Mouse (Mus musculus) spleen, postnatal 36 days (tissue): ENCODE data around the gene Fam166b.

ENCODE experiments used
- DNase-seq, 2 experiments: peaks; one replicate each; pipeline ENCODE4 v3.0.0; 2022; ENCODE audit warnings: low spot score in 2 of 2, mixed read lengths in 1 of 2

The Fam166b gene

DNA sequence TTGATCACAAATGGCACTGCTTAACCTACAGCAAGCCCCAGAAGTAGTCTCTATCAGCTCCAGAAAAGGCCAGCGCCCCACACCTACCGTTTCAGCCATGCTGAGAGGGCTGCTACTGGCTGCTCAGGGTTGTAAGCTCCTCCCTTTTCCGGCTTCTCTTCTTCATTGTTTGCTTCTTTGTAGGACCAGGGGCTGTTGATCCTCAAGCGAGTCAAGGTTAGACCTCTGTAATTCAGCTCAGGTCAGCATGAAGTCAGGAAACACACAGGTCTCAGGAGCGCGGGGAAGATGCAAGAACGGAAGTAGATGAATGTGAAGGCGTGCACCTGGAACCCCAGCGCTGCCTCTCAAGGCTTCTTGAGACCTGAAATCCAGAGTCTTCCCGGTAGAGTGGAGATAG is 24.2 kb downstream of the Fam166b start:
- no peak for DNase-seq

- DNase-seq, result no peak
Measured at GRCm38 (mm10) chr4:43402212-43402611, 26.7 kb downstream of the Fam166b start.

DNA sequence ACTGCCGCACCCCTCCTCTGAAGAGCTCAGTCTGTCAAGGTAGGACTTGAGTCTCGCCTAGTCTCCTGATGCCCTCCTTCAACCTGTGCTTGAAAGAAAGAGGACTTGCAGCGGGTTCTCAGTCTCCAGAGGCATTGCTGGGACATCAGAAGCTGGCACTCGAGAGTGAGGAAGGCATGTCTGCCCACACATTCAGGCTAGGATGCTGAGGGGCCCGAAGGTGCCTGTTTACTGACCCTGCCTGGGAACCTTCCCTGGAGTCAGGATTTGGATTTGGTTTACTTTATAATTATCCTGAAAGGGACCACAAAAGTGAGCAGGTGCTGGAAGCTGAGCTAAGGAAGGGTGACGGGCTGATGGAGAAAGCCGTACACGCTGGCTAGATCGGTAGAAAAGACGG is 27.4 kb downstream of the Fam166b start:
- DNase-seq, result no peak

DNA sequence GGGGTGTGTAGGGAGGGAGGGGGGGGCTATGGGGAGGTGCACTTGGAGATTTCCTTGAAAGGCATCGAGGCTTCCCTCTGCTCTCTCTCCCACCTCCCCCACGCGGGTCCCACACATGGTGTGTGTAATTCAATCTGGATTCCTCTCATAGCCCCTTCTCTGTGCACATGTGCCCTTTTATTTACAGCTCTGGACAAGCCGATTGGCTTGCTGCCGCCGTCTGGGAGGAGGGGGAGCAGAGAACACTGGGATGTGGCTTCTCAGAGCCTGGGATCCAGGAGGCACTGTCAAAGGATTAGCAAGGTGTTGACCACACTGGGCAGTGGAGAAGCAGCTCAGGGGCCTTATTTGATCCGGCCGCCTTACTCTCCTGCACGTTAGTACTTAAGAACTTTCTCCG is 28.0 kb downstream of the Fam166b start:
- no peak for DNase-seq

DNA sequence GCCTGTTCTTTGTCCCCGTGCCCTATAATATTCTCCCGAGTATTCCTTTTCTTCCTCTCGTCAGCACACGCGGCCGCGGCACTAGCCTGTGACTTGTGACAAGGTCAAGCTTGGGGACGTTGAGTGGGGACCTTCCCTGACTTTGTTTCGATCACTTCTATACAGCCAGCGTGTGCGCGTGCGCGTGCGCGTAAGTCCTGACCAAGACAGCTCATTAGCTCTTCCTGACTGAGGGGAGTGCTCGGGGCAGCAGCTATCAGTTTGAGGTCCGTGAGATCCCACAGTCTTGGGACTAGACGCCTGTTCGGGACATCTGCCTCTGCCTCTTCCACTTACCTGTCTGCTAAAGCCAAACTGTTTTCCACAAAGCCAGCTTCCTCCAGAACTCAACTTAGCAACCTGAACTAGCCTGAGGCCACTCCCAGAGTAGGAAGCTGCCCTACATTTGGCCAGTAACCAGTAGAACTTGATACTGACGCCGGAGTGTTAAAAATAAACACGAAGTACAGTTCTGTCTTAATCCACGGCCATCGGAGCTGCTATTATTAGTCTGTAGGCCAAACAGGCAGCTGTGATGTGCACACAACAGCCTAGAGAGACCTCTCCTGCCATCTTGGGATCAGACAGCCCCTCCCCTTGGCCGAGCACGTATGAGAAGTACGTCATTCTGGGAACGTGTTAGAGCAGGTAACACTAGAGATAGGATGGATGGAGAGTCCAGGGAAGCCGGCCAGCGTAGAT is 29.4 kb downstream of the Fam166b start:
- no peak for DNase-seq

DNA sequence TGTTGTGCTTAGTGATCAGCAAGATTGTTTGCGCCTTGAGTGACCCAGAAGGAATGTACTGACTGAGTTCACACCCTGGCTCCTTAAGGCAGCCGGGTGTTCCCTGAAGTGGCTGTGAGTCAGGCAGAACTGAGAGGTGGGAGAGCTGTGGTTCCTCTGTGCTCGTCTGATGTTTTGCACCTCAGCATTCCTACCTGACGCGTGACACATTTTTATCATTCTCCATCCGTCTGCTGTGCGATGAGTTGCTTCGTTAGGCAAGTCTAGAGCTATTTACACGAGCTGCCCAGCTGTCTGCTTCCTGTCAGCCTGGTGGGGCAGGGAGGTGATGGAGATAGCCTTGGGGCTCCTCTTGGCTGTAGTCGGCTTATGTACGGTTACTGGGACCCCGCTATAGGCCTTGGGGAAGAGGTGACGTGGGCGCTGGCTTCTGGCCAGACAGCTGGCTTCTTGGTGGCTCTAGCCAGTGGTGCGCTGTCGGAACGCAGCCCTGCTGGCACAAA is 30.1 kb downstream of the Fam166b start:
- DNase-seq, result no peak

DNA sequence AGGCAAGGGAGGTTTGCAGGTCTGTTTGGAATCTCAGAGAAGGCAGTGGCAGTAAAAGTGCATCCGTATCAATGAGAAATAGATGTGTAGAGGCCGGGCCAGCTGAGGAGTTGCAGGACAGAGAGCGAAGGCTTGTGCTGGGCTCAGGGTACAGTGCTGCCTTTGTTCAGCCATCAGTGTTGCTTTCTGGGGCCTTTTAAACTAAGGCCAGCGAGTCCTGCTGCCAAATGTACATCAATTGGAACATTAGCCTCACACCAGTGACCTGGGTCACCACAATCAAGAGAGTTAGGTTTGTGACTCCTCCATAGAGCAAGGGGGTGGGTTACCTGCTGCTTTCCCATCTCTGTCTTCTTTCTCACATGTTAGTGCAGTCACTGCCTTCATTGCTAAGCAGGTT is 30.9 kb downstream of the Fam166b start:
- DNase-seq, result no peak

DNA sequence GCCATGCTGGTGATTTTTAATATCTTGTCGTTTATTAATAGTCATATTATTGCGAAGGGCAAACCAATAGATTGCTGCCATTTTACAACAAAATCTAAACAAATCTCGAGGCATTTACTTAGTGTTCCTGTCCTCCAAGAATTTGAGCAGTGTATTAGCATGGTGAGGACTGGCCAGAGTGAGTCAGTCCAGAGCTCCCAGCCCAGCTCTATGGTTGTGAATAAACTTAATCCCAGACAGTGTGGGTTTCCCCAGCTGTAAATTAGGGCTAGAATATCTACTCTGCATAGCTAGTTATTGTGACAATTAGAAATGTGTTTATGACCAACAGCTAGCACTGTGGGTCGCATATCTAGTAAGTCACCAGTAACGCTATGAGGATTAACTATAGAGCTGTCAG is 32.6 kb downstream of the Fam166b start:
- no peak for DNase-seq

- no peak for DNase-seq
Measured at GRCm38 (mm10) chr4:43395836-43396235, 33.1 kb downstream of the Fam166b start.

- DNase-seq, result no peak
Measured at GRCm38 (mm10) chr4:43395147-43395546, 33.8 kb downstream of the Fam166b start.

GRCm38 (mm10) chr4:43394345-43394891 is 34.5 kb downstream of the Fam166b start:
- DNase-seq, result peak; percentile 19 to 28

GRCm38 (mm10) chr4:43391521-43392050 is 37.3 kb downstream of the Fam166b start:
- DNase-seq, result no peak

- no peak for DNase-seq
Measured at GRCm38 (mm10) chr4:43389845-43390440, 39.0 kb downstream of the Fam166b start.

DNA sequence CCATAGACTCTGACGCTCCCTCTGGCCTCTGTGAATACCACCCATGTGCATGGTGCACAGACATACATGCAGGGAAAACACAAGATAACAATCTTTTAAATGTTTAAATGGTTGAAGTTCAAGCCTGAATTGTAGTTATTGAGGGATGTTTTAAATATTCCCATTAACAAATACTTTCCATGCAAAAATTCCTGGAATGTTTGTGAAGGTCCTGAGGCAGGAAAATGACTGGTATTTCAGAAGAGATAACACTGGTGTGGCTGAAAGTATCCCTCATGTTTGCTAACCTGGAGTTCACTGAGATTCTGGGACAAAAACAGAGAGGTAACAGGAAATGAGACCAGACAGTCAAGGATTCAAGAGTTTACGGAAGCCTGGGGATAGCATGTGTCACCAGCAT is 39.5 kb downstream of the Fam166b start:
- DNase-seq, result no peak

DNA sequence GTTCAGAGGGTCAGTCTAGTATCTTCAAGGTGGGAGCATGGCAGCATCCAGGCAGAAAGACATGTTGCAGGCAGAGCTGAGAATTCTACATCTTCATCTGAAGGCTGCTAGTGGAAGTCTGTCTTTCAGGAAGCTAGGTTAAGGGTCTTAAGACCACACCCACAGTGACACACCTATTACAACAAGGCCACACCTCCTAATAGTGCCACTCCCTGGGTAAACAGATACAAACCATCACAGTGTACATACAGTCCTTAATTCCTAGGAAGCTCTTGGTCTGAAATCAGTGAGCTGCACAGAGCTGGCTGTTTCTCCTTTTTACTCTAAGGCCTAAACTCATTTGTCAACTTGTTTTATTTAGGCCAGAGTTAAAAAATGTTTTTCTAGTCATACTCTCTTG is 42.0 kb downstream of the Fam166b start:
- no peak for DNase-seq

DNA sequence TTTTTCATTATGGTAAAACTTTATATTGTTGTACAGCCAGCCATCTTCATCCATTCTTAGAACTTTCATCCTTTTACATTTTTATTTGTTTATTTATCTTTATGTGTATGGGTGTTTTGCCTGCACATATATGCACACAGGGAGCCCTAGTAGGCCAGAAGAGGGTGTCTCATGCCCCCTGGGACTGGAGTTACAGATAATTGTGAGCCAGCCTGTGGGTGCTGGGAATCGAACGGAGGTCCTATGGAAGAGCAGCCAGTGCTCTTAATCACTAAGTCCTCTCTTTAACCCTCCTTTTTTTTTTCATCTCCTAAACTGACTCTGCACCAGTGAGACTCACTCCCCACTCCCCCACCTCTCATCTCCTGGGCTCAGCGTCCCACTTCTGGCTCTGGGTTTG is 44.4 kb downstream of the Fam166b start:
- DNase-seq, result no peak

- DNase-seq, result no peak
Measured at GRCm38 (mm10) chr4:43384083-43384460, 44.9 kb downstream of the Fam166b start.

- no peak for DNase-seq
Measured at GRCm38 (mm10) chr4:43383246-43384082, 45.5 kb downstream of the Fam166b start.

GRCm38 (mm10) chr4:43382155-43383020 is 46.5 kb downstream of the Fam166b start:
- DNase-seq, result no peak

- DNase-seq, result peak; percentile 33 to 39
Measured at GRCm38 (mm10) chr4:43381408-43382154, 47.4 kb downstream of the Fam166b start, which contains the start of gene Rusc2. TSS of gene Rusc2 (plus strand) at chr4:43381979.
